Mouse (Mus musculus): ENCODE results near the gene Snx21. TPM values are rescaled to one million over a fixed set of nuclear protein-coding genes. Genes with fewer than 3 reads are reported as not detected.
A peak's percentile ranks its signal among the peaks of the same experiment; 100 is the strongest.

The Snx21 gene
- total and polyA plus RNA-seq, 3 experiments = 3.8 to 7.7 TPM; not detected in 1

GRCm38 (mm10) chr2:164739876-164740275, 45.7 kb upstream of the Snx21 start:
- peak in 1 of 2 experiments; percentile 33; a peak in 1 of 4 replicates for TF ChIP-seq EP300 (IDR thresholded peaks at IDR 0.05; ENCODE audit: low read depth in 1 of 2, low read length in 2 of 2)
- TF ChIP-seq CHD1 (IDR thresholded peaks at IDR 0.05; ENCODE audit: low read depth, low read length) = no peak
- Histone ChIP-seq H3K27me3 (ENCODE audit: control insufficient read depth in 1 of 2, insufficient read depth in 2 of 2, low read length in 2 of 2) (peaks cover 0 to 6% of the 10 kb centered on the region in 2 experiments; a peak in 2 of 4 replicates), H3K9me3 (replicated peaks; ENCODE audit: insufficient read depth, low read length) (no peaks in the 10 kb centered on the region), H3K4me3 (ENCODE audit: control insufficient read depth in 1 of 2, insufficient read depth in 1 of 2, low read depth in 2 of 2, low read length in 2 of 2) (no peak overlapping the region), H3K79me2 (ENCODE audit: control insufficient read depth, insufficient read depth, low read length, poor library complexity) (no peaks in the 10 kb centered on the region), H3K36me3 (ENCODE audit: control insufficient read depth in 1 of 2, insufficient read depth in 2 of 2, low read length in 2 of 2) (peaks cover 0 to 7% of the 10 kb centered on the region in 2 experiments; a peak in 2 of 4 replicates), H3K4me1 (ENCODE audit: control insufficient read depth in 1 of 2, insufficient read depth in 2 of 2, low read length in 2 of 2) (peaks cover 9 to 14% of the 10 kb centered on the region in 2 experiments), H3K9ac (ENCODE audit: control insufficient read depth, low read depth, low read length, poor library complexity, severe bottlenecking) (no peak overlapping the region), H3K27ac (ENCODE audit: control insufficient read depth, low read depth, low read length) (no peak overlapping the region)
- DNase-seq (ENCODE audit: low read depth, low spot score) = no peak

GRCm38 (mm10) chr2:164744987-164745386, 40.6 kb upstream of the Snx21 start:
- Histone ChIP-seq H3K4me3 (ENCODE audit: control insufficient read depth in 1 of 2, insufficient read depth in 1 of 2, low read depth in 2 of 2, low read length in 2 of 2) (peak overlapping the region; percentile 83 to 89), H3K36me3 (ENCODE audit: control insufficient read depth in 1 of 2, insufficient read depth in 2 of 2, low read length in 2 of 2) (peaks cover 4 to 13% of the 10 kb centered on the region in 2 experiments; a peak in 3 of 4 replicates), H3K4me1 (ENCODE audit: control insufficient read depth in 1 of 2, insufficient read depth in 2 of 2, low read length in 2 of 2) (peaks cover 7 to 24% of the 10 kb centered on the region in 2 experiments), H3K9ac (ENCODE audit: control insufficient read depth, low read depth, low read length, poor library complexity, severe bottlenecking) (peak overlapping the region; percentile 67), H3K27ac (ENCODE audit: control insufficient read depth, low read depth, low read length) (peak overlapping the region; percentile 67), H3K9me3 (replicated peaks; ENCODE audit: insufficient read depth, low read length) (no peaks in the 10 kb centered on the region), H3K79me2 (ENCODE audit: control insufficient read depth, insufficient read depth, low read length, poor library complexity) (peaks cover 18% of the 10 kb centered on the region), H3K27me3 (ENCODE audit: control insufficient read depth in 1 of 2, insufficient read depth in 2 of 2, low read length in 2 of 2) (no peaks in the 10 kb centered on the region)
- peak; percentile 74 for TF ChIP-seq GATA1 (IDR thresholded peaks at IDR 0.05; ENCODE audit: low read depth, low read length)
- TF ChIP-seq MAFK (IDR thresholded peaks at IDR 0.05; ENCODE audit: borderline replicate concordance, low read depth, low read length) = no peak
- no peak for TF ChIP-seq ZMIZ1 (IDR thresholded peaks at IDR 0.05; ENCODE audit: low read depth, low read length)
- TF ChIP-seq UBTF (IDR thresholded peaks at IDR 0.05; ENCODE audit: borderline replicate concordance, insufficient read depth, low read depth, low read length) = no peak
- TF ChIP-seq USF2 (IDR thresholded peaks at IDR 0.05; ENCODE audit: borderline replicate concordance in 1 of 2, insufficient read depth in 1 of 2, low read depth in 1 of 2, low read length in 2 of 2) = no peak
- TF ChIP-seq CHD1 (IDR thresholded peaks at IDR 0.05; ENCODE audit: low read depth, low read length) = no peak
- TF ChIP-seq EP300 (IDR thresholded peaks at IDR 0.05; ENCODE audit: low read depth in 1 of 2, low read length in 2 of 2) = peak; percentile 3 to 12; a peak in 1 of 4 replicates
- no peak for TF ChIP-seq ETS1 (IDR thresholded peaks at IDR 0.05; ENCODE audit: low read depth, low read length)
- peak; percentile 56 for DNase-seq (ENCODE audit: low read depth, low spot score)

GRCm38 (mm10) chr2:164745843-164746479, 39.7 kb upstream of the Snx21 start, which contains the start of the genes Wfdc3 and Dnttip1:
Gene Wfdc3, minus strand, starts transcription at chr2:164745931.
Gene Dnttip1, plus strand, starts transcription at chr2:164745983.
- peaks cover 7 to 13% of the 10 kb centered on the region in 2 experiments; a peak in 3 of 4 replicates for H3K36me3 ChIP-seq (ENCODE audit: control insufficient read depth in 1 of 2, insufficient read depth in 2 of 2, low read length in 2 of 2)
- DNase-seq (ENCODE audit: low read depth, low spot score) = peak; percentile 93
- peak within 1 kb of the TSS; percentile 90 for H3K9ac ChIP-seq (ENCODE audit: control insufficient read depth, low read depth, low read length, poor library complexity, severe bottlenecking)
- H3K4me3 ChIP-seq (ENCODE audit: control insufficient read depth in 1 of 2, insufficient read depth in 1 of 2, low read depth in 2 of 2, low read length in 2 of 2) = peak within 1 kb of the TSS; percentile 83 to 89
- peaks cover 7 to 22% of the 10 kb centered on the region in 2 experiments for H3K4me1 ChIP-seq (ENCODE audit: control insufficient read depth in 1 of 2, insufficient read depth in 2 of 2, low read length in 2 of 2)
- H3K27ac ChIP-seq (ENCODE audit: control insufficient read depth, low read depth, low read length) = peak within 1 kb of the TSS; percentile 67
- H3K27me3 ChIP-seq (ENCODE audit: control insufficient read depth in 1 of 2, insufficient read depth in 2 of 2, low read length in 2 of 2) = no peaks in the 10 kb centered on the region
- no peaks in the 10 kb centered on the region for H3K9me3 ChIP-seq (replicated peaks; ENCODE audit: insufficient read depth, low read length)
- H3K79me2 ChIP-seq (ENCODE audit: control insufficient read depth, insufficient read depth, low read length, poor library complexity) = peaks cover 18% of the 10 kb centered on the region
- TF ChIP-seq ZMIZ1 (IDR thresholded peaks at IDR 0.05; ENCODE audit: low read depth, low read length) (no peak), POLR2A (IDR thresholded peaks at IDR 0.05; ENCODE audit: control insufficient read depth in 1 of 2, insufficient read depth in 1 of 2, low read depth in 1 of 2, low read length in 2 of 2, poor library complexity in 1 of 2) (peak; percentile 52 to 65; a peak in 3 of 4 replicates), E2F4 (IDR thresholded peaks at IDR 0.05; ENCODE audit: borderline replicate concordance, low read depth, low read length) (no peak), RAD21 (IDR thresholded peaks at IDR 0.05; ENCODE audit: low read depth, low read length) (no peak), TCF12 (IDR thresholded peaks at IDR 0.05; ENCODE audit: low read depth, low read length) (no peak; the same call in 1 of the 2 replicates), MYB (IDR thresholded peaks at IDR 0.05; ENCODE audit: low read depth, low read length) (0 out of 2 replicates have a peak, but pooled peaks have one; percentile 35), CHD2 (IDR thresholded peaks at IDR 0.05; ENCODE audit: low read length) (no peak), KAT2A (conservative IDR thresholded peaks at IDR 0.05; ENCODE audit: low read depth, low read length) (no peak; the same call in 1 of the 2 replicates), NRF1 (IDR thresholded peaks at IDR 0.05; ENCODE audit: insufficient read depth, low read depth, low read length, poor library complexity, severe bottlenecking) (peak; percentile 89), CTCF (IDR thresholded peaks at IDR 0.05 in 2 of 3, conservative IDR thresholded peaks at IDR 0.05 in 1 of 3; ENCODE audit: control insufficient read depth in 1 of 3, insufficient read depth in 1 of 3, low read depth in 2 of 3, low read length in 3 of 3, poor library complexity in 1 of 3, severe bottlenecking in 1 of 3) (0 out of 6 replicates have a peak, but pooled peaks of 1 of the 3 experiments have one; percentile 3), MAFK (IDR thresholded peaks at IDR 0.05; ENCODE audit: borderline replicate concordance, low read depth, low read length) (no peak), NELFE (IDR thresholded peaks at IDR 0.05; ENCODE audit: low read depth, low read length) (peak; percentile 62), JUND (IDR thresholded peaks at IDR 0.05; ENCODE audit: low read depth, low read length) (no peak), TAL1 (IDR thresholded peaks at IDR 0.05; ENCODE audit: low read length) (no peak), GABPA (IDR thresholded peaks at IDR 0.05; ENCODE audit: low read depth, low read length) (no peak), MXI1 (IDR thresholded peaks at IDR 0.05; ENCODE audit: low read depth, low read length) (peak; percentile 95), USF1 (IDR thresholded peaks at IDR 0.05; ENCODE audit: low read depth, low read length) (peak; percentile 67), GATA1 (IDR thresholded peaks at IDR 0.05; ENCODE audit: low read depth, low read length) (no peak)
